Mouse (Mus musculus) ES-Bruce4 (cell line): ENCODE measurements around the gene Mlec. TPM values are rescaled to one million over a fixed set of nuclear protein-coding genes. Genes with fewer than 3 reads are reported as not detected.

Source experiments
- H3K27ac ChIP-seq: 2 replicates; pipeline ENCODE4 v1.5.1; 2012; ENCODE audit warnings: low read length, inconsistent platforms; ENCODE audit not compliant: insufficient read depth
- H3K27me3 ChIP-seq: 2 replicates; pipeline ENCODE4 v1.6.1; 2012; ENCODE audit warnings: mild to moderate bottlenecking, low read length, inconsistent platforms; ENCODE audit not compliant: control insufficient read depth, poor library complexity, insufficient read depth, severe bottlenecking
- H3K36me3 ChIP-seq: 2 replicates; pipeline ENCODE4 v1.6.1; 2012; ENCODE audit warnings: inconsistent platforms, mild to moderate bottlenecking, low read length, moderate library complexity; ENCODE audit not compliant: control insufficient read depth, poor library complexity, insufficient read depth, severe bottlenecking
- H3K4me1 ChIP-seq: one replicate; pipeline ENCODE4 v1.8.1; 2011; ENCODE audit warnings: low read length; ENCODE audit not compliant: control insufficient read depth, insufficient read depth
- H3K4me3 ChIP-seq: 2 replicates; pipeline ENCODE4 v1.5.1; 2011; ENCODE audit warnings: low read depth, mild to moderate bottlenecking, low read length
- H3K9ac ChIP-seq: 2 replicates; pipeline ENCODE4 v1.6.1; 2012; ENCODE audit warnings: low read depth, mild to moderate bottlenecking, inconsistent platforms; ENCODE audit not compliant: poor library complexity, severe bottlenecking
- H3K9me3 ChIP-seq: replicated peaks from 2 replicates; pipeline ENCODE4 v1.6.1; 2012; ENCODE audit warnings: mild to moderate bottlenecking, low read length, inconsistent platforms; ENCODE audit not compliant: control insufficient read depth, poor library complexity, insufficient read depth, severe bottlenecking
- CTCF ChIP-seq: IDR thresholded peaks from one replicate; pipeline ENCODE4 v1.8.1; 2011; ENCODE audit warnings: low read depth, low read length
- EP300 ChIP-seq: IDR thresholded peaks from 2 replicates; pipeline ENCODE4 v1.6.1; 2011; ENCODE audit warnings: low read depth, low read length; ENCODE audit not compliant: insufficient read depth
- POLR2A ChIP-seq: IDR thresholded peaks from one replicate; pipeline ENCODE4 v1.8.1; 2011; ENCODE audit warnings: low read length; ENCODE audit not compliant: insufficient read depth
- polyA plus RNA-seq: library from polyadenylated mRNA; stranded (reverse); fragments of >200 nt; gene quantifications from 2 replicates; pipeline ENCODE4 v1.2.4, GENCODE M21; 2011; ENCODE audit warnings: low read depth; ENCODE audit not compliant: missing spikeins, insufficient read depth, insufficient read length

The Mlec gene
- polyA plus RNA-seq, 1 experiment = 137 TPM

DNA sequence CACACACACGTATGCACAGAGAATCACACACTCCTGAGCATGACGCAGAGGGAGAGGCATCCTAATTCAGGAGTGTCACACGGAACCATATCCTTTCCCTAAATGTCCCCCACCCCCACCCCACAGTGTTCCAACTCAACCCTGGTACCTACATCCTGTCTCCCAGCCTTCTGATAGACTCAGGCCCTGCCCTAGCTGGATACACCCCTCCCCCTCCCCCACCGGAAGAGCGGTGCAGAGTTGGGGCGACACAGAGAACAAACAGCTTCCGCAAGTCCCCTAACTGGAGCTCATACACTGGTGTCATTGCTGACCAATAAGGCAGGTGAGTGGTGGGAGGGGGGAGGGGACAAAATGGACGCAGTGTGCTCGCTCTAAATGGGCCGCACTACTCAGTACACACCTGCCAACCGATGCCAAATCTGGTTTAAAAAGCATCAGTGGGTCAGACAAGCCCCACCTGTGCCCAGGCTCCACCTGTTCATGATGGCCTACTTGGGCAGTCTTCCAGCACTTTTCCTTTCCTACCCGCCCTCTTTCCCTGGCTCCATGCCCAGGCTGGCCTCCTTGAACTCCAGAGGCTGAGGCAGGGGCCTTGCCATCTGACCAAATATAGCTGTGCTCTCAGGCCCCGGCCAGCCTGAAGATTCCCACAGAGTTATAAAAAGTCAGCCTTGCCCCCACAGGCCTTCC lies 23.4 kb upstream of the Mlec start:
- no peaks in the 10 kb centered on the region for H3K9me3 ChIP-seq
- H3K27me3 ChIP-seq = no peaks in the 10 kb centered on the region
- no peaks in the 10 kb centered on the region for H3K36me3 ChIP-seq
- H3K9ac ChIP-seq = no peak overlapping the region
- H3K27ac ChIP-seq = no peak overlapping the region
- peak overlapping the region; percentile 46 for H3K4me3 ChIP-seq
- TF ChIP-seq CTCF = no peak
- no peak for TF ChIP-seq EP300
- TF ChIP-seq POLR2A = no peak
- H3K4me1 ChIP-seq = no peaks in the 10 kb centered on the region

GRCm38 (mm10) chr5:115179596-115179995 lies 21.6 kb upstream of the Mlec start:
- no peak overlapping the region for H3K27ac ChIP-seq
- H3K36me3 ChIP-seq = no peaks in the 10 kb centered on the region
- no peak for TF ChIP-seq EP300
- TF ChIP-seq CTCF = no peak
- TF ChIP-seq POLR2A = no peak
- H3K4me1 ChIP-seq = no peaks in the 10 kb centered on the region
- H3K4me3 ChIP-seq = no peak overlapping the region
- no peaks in the 10 kb centered on the region for H3K9me3 ChIP-seq
- H3K9ac ChIP-seq = no peak overlapping the region
- no peaks in the 10 kb centered on the region for H3K27me3 ChIP-seq

GRCm38 (mm10) chr5:115177866-115178265 lies 19.9 kb upstream of the Mlec start:
- TF ChIP-seq CTCF = no peak
- TF ChIP-seq EP300 = no peak
- TF ChIP-seq POLR2A = no peak
- H3K9ac ChIP-seq = no peak overlapping the region

GRCm38 (mm10) chr5:115174554-115174953 lies 16.6 kb upstream of the Mlec start:
- Histone ChIP-seq H3K27ac (no peak overlapping the region), H3K4me3 (no peak overlapping the region), H3K4me1 (no peaks in the 10 kb centered on the region), H3K9ac (no peak overlapping the region), H3K36me3 (no peaks in the 10 kb centered on the region), H3K27me3 (no peaks in the 10 kb centered on the region), H3K9me3 (no peaks in the 10 kb centered on the region)
- peak; percentile 67 for TF ChIP-seq CTCF
- no peak for TF ChIP-seq POLR2A

More at GRCm38 (mm10) chr5:115177866-115178265, 19.9 kb upstream of the Mlec start:
- H3K27me3 ChIP-seq = no peaks in the 10 kb centered on the region
- no peaks in the 10 kb centered on the region for H3K36me3 ChIP-seq
- H3K27ac ChIP-seq = no peak overlapping the region
- H3K4me3 ChIP-seq = no peak overlapping the region
- H3K4me1 ChIP-seq = no peaks in the 10 kb centered on the region
- no peaks in the 10 kb centered on the region for H3K9me3 ChIP-seq

- TF ChIP-seq CTCF (no peak), POLR2A (no peak), EP300 (no peak)
- Histone ChIP-seq H3K36me3 (no peaks in the 10 kb centered on the region), H3K4me1 (no peaks in the 10 kb centered on the region), H3K27me3 (no peaks in the 10 kb centered on the region), H3K27ac (no peak overlapping the region), H3K9ac (no peak overlapping the region), H3K9me3 (no peaks in the 10 kb centered on the region), H3K4me3 (no peak overlapping the region)
These were observed 12.2 kb upstream of the Mlec start for GRCm38 (mm10) chr5:115170150-115170549.

- Histone ChIP-seq H3K27me3 (no peaks in the 10 kb centered on the region), H3K9me3 (no peaks in the 10 kb centered on the region), H3K27ac (no peak overlapping the region), H3K4me1 (no peaks in the 10 kb centered on the region), H3K36me3 (no peaks in the 10 kb centered on the region), H3K4me3 (peak overlapping the region; percentile 6; the same call in 1 of the 2 replicates), H3K9ac (peak overlapping the region; percentile 65)
- TF ChIP-seq CTCF = no peak
These were observed 10.8 kb upstream of the Mlec start for GRCm38 (mm10) chr5:115168641-115169415.
